Mouse (Mus musculus) thymus, adult 2 months (tissue): Measurements from ENCODE around the gene Pank4.

Experiments used
- CTCF ChIP-seq: fragments of 200-500 bp; IDR thresholded peaks from 2 replicates; pipeline ENCODE4 v1.5.1; 2012; ENCODE audit warnings: mild to moderate bottlenecking, control low read depth, low read length, moderate library complexity, borderline replicate concordance; ENCODE audit not compliant: control insufficient read depth, poor library complexity, insufficient read depth; ENCODE audit errors: extremely low read depth
- POLR2A ChIP-seq: fragments of 200-500 bp; IDR thresholded peaks from 2 replicates; pipeline ENCODE4 v1.6.1; 2012; ENCODE audit warnings: mild to moderate bottlenecking, low read length, control low read depth, moderate library complexity; ENCODE audit not compliant: control insufficient read depth, poor library complexity, insufficient read depth; ENCODE audit errors: extremely low read depth

DNA sequence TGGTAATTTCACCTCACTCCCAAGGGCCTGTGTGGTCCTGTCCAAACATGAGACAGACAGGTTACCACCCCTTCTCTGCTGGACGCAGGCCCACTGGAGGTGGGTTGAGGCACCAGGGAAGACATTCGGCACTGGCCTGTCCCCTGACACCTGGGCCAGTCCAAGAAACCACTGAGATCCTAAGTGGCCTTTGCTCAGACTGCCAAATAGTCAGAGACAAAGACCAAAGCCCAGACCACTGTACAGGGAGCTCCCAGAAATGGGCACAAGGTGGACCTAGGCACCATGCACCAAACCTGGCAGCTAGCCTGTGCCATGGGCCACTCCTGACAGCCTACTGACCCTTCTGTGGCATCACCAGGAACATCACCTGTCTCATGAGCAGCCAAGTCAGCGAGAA is 45.3 kb downstream of the Pank4 start:
- no peak for TF ChIP-seq CTCF
- TF ChIP-seq POLR2A, result no peak
